Mouse (Mus musculus): ENCODE measurements around the gene Mboat2.

Gene Mboat2

DNA sequence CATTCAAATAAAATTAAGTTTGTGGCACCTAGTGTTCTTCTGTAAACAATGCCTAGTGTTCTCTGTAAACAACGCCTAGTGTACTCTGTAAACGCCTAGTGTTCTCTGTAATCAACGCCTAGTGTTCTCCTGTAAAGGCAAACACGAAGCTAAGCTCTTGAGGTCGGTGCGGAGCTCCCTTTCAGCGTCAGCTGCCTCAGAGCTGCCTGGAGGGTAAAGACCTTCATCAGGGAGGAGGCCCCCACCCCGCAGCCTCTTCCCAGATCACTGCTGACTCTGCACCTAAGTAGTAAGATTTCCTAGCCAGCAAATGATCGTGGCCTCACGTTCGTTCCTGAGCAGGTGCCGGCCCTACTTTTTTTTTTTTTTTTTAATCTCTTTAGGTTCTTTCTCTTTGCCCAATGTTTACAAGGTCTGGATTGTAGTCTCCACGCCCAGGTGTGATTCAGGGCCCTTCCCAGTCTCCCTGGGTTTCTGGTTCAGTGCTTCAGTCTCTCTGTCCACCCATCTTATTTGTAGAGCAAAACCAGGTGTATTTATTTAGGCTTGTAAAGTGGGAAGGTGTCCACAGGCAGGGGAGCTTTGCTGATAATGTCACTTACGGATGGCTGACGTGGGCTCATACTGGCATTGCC lies 181.2 kb downstream of the Mboat2 start:
- DNase-seq (ENCODE audit: low spot score) = no peak

DNA sequence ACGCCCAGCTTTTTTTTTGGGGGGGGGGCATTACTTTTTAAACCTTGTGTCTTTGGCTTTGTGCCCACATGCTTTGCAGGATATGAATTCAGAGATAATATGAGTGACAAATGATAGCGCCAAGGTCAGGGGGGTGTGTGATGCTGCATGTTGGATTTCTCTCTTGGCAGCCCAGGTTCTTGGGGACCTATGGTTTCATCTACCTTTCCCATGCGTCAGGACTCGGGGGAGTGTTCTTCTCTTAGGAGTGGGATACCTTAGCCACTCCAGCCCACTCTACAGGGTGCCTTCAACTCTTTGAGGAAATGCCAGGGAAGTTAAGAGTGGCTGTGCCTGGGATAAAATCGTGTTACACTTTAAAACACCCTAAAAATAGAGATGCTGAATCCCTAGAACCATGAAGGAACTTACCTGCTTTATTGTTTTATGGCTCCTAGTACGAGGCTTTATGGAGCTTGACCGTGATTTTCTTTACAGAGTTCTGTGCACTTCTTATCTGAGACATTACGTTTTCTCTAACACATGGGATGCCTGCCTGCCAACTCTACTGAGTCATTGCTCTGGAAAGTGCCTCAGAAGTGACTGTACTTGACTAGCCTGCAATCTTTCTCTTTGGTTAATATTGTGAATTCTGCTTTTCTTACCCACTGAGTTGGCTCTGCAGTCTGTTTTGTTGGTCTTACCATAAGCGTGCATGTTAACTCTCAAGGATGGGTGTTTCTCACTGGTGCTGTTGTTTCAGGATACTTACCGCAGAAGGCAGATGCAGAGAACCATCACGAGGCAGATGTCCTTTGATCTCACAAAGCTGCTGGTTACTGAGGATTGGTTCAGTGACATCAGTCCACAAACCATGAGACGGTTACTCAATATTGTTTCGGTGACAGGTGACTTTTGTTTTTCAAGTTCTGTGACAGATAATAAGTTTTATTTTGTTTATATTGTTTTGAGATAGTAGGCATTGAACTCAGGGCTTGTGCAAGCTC lies 182.2 kb downstream of the Mboat2 start:
- no peak for DNase-seq (ENCODE audit: low spot score)

All from c-Kit-positive CD71-positive TER-119-positive erythroid progenitor cells, embryonic 14.5 days (primary cell).